Mouse (Mus musculus): ENCODE data around the gene Trim34a. TPM values are rescaled to one million over a fixed set of nuclear protein-coding genes. Genes with fewer than 3 reads are reported as not detected.
"Not testable (repeated sequence)": the region's sequence is repeated elsewhere in the genome, so short reads cannot be mapped to it uniquely, and the experiment has no call there.

Trim34a gene
- 202 and 211 TPM in 2 replicates for total RNA-seq (2017)

- ATAC-seq (ENCODE audit: extremely low read depth, insufficient number of reproducible peaks, low FRiP score, poor library complexity, severe bottlenecking) = peak; percentile 92
These were observed at the start of gene Trim34a for GRCm38 (mm10) chr7:104244287-104245181. TSS of gene Trim34a (plus strand) at chr7:104244457.

GRCm38 (mm10) chr7:104195885-104196284 is 48.4 kb upstream of the Trim34a start, which contains the start of gene Olfr649:
TSS of gene Olfr649 (minus strand) at chr7:104195985.
- no peak for ATAC-seq (ENCODE audit: extremely low read depth, insufficient number of reproducible peaks, low FRiP score, poor library complexity, severe bottlenecking)

DNA sequence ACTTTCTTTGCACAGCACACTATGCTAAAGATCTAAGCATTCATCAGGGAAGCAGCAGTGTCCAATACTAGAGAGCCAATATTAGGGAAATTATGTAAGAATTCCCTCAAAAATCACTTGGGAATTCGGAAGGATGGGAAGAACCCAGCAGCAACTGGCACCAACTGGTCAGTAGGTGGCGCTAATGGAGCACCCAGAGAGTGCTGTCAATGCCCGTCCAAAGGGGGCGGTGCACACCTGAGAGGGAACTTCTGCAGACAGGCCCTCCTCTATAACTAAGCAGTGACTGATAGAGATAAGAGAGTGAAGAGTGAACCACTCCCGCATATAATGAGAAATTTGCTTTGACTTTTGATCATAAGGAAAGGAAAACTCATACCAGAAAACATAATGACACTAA is 44.4 kb upstream of the Trim34a start:
- peak; percentile 99 for ATAC-seq (ENCODE audit: extremely low read depth, insufficient number of reproducible peaks, low FRiP score, poor library complexity, severe bottlenecking)

DNA sequence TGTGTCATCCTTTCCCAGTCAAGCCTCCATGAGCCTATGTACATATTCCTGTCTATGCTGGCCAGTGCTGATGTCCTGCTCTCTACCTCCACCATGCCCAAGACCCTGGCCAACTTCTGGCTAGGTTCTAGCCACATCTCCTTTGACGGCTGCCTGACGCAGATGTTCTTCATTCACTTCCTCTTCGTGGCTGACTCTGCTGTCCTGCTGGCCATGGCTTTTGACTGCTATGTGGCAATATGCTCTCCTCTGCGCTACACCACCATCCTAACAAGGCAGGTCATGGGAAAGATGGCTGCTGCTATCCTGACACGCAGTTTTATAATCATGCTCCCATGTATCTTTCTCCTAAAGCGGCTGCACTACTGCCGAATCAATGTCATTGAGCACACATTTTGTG is 38.1 kb upstream of the Trim34a start:
- ATAC-seq (ENCODE audit: extremely low read depth, insufficient number of reproducible peaks, low FRiP score, poor library complexity, severe bottlenecking) = peak; percentile 99

- peak; percentile 58 for ATAC-seq (ENCODE audit: extremely low read depth, insufficient number of reproducible peaks, low FRiP score, poor library complexity, severe bottlenecking)
These were observed 28.2 kb upstream of the Trim34a start for GRCm38 (mm10) chr7:104216011-104216535.

DNA sequence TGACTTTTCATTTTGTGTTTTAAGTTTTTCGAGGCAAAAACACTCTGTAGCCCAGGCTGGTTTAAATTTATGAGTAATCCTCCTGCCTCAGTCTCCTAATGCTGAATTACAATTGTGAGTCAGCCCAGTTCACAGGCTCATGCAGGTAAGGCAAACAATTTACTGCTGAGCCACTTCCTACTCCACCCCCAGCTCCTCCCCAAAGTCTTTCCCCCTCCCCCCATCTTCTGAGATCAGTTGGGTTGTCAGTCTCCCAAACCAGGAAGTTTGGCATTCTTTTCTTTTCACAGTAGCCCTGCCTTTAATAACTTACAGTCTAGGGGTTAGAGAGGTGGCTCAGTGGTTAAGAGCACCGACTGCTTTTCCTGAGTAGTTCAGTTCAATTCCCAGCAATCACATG is 26.4 kb upstream of the Trim34a start:
- ATAC-seq (ENCODE audit: extremely low read depth, insufficient number of reproducible peaks, low FRiP score, poor library complexity, severe bottlenecking) = peak; percentile 49

- peak; percentile 45; the same call in 1 of the 2 replicates for ATAC-seq (ENCODE audit: extremely low read depth, insufficient number of reproducible peaks, low FRiP score, poor library complexity, severe bottlenecking)
These were observed 25.3 kb upstream of the Trim34a start, which contains the start of gene Trim6 for GRCm38 (mm10) chr7:104218701-104219569. TSS of gene Trim6 (plus strand) at chr7:104218793.

DNA sequence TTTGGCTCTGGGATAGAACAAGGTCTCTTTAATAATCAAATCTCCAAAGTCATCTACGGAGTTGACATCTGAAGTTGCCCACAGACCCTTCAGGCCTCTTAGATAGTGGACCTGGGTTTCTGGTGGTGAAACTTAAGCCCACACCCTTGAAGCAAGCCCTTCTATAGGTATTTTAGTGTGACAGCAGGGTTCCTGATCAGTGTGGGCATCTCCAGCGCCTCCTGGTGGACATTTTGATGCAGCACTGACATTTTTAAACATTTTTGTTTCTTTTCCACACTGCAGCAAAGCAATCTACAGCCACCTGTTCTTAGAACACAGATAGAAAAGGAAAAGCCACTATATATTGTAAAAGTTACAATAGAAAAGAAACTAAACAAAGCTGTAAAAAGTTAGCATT is 13.1 kb upstream of the Trim34a start:
- peak; percentile 96 for ATAC-seq (ENCODE audit: extremely low read depth, insufficient number of reproducible peaks, low FRiP score, poor library complexity, severe bottlenecking)

- peak; percentile 65 for ATAC-seq (ENCODE audit: extremely low read depth, insufficient number of reproducible peaks, low FRiP score, poor library complexity, severe bottlenecking)
These were observed 3.4 kb upstream of the Trim34a start for GRCm38 (mm10) chr7:104240857-104241256.

DNA sequence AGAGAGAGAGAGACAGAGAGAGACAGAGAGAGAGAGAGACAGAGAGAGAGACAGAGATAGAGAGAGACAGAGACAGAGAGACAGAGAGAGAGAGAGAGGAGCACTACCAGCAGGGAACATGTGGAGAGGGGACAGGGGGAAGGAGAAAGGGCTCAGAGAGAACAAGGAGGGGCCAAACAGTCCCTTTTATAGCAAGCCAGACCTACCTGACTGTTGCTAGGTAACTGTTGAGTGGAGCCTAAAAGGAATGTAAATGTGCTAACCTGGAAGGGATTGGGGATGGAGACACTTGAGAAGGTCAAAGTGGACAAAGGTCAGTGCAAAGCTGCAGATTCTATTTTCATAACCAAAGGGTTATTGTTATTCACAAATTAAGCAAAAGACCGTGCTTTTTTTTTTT is 641 bp upstream of the Trim34a start:
- no peak for ATAC-seq (ENCODE audit: extremely low read depth, insufficient number of reproducible peaks, low FRiP score, poor library complexity, severe bottlenecking)

GRCm38 (mm10) chr7:104260380-104260779 is 16.1 kb downstream of the Trim34a start:
- ATAC-seq (ENCODE audit: extremely low read depth, insufficient number of reproducible peaks, low FRiP score, poor library complexity, severe bottlenecking) = not testable (repeated sequence)

DNA sequence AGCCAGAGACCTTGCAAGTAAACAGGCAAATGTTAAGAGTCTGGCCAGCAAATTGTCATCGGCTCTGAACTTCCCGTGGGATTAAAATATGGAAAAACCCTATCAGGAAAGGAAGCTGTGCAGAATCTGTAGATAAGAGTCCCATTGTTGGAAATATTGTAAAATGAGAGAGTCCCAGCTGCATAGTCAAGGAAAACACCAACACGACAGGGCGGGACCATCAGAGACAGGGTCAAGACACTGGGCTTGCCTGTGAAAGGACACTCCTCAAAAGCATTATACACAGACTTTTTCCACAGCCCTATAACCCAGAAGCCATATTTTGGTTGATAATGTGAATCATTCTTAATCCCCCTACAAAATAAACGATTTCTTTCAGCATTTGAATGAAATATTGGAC is 21.1 kb downstream of the Trim34a start:
- ATAC-seq (ENCODE audit: extremely low read depth, insufficient number of reproducible peaks, low FRiP score, poor library complexity, severe bottlenecking) = not testable (repeated sequence)

DNA sequence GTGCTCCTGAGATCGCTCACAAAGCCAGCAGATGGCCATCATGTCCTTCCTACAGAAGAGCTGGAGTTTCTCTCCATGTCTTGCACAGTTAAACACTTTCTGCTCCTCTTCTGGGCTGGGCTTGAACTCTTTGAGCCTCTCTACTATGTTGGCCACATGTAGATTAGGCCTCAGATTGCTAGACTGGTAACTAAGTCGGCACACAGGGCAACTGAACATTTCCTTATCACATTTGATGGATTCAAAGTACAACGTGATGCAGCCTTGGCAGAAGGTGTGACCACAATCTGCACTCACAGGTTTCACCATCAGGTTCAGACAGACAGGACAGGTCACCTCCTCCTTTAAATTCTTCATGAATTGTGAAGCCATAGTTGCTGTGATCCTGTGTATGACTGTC is 35.1 kb downstream of the Trim34a start:
- ATAC-seq (ENCODE audit: extremely low read depth, insufficient number of reproducible peaks, low FRiP score, poor library complexity, severe bottlenecking) = 0 out of 2 replicates have a peak, but pooled peaks have one; percentile 23

DNA sequence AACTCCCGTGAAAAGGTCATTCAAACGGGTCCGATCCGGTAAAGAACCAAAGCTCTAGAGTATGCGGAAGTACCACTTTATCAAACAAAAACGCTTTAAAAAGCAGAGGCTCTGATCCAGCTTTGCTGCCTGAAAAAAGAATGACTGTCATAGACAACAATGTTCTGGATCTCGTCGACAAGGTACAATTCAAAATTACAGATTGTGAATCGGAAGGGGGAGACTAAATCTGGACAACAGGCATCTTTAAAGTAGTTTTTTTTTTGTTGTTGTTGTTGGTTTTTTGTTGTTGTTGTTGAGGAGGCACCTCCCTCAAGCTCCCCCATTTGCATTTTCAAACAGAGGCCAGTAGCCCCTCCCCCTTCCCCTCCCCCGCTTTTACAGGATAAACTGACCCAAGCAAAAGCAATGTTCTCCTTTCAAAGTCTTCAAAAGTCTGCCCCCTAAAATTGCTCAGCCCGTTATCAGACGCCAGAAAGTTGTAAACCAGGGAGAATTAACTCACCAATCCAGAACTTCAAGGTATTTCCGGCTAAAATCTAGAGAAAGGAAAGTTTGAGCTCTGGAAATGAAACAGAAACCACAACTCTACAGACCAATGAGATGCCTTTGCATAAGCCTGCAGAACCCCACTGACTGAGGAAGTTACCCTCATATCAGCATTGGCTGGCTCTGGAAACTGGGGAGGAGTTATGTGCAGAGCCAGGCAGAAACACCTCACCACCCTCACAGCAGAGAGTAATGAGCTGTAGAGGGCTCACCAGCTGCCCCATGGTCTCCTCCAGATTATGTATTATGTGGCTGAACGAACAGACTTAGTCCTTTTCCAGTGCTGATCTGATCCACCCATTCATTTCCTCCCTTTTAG is 43.6 kb downstream of the Trim34a start, which contains the start of gene Trim5:
TSS of gene Trim5 (minus strand) at position 519 of the 868 bp plus-strand sequence.
- ATAC-seq (ENCODE audit: extremely low read depth, insufficient number of reproducible peaks, low FRiP score, poor library complexity, severe bottlenecking) = peak; percentile 91

GRCm38 (mm10) chr7:104290641-104291040 is 46.4 kb downstream of the Trim34a start:
- ATAC-seq (ENCODE audit: extremely low read depth, insufficient number of reproducible peaks, low FRiP score, poor library complexity, severe bottlenecking) = peak; percentile 32; the same call in 1 of the 2 replicates

- ATAC-seq (ENCODE audit: extremely low read depth, insufficient number of reproducible peaks, low FRiP score, poor library complexity, severe bottlenecking) = peak; percentile 25; the same call in 1 of the 2 replicates
These were observed 47.6 kb downstream of the Trim34a start for GRCm38 (mm10) chr7:104291638-104292400.
